Mouse (Mus musculus): Measurements from ENCODE around the gene Mink1.

GRCm38 (mm10) chr11:70663957-70664356, 101.3 kb downstream of the Mink1 start:
- no peak for TF ChIP-seq CTCF (IDR thresholded peaks at IDR 0.05; ENCODE audit: borderline replicate concordance, extremely low read depth, insufficient read depth, insufficient read length)
- no peak for TF ChIP-seq POLR2A (IDR thresholded peaks at IDR 0.05; ENCODE audit: borderline replicate concordance, extremely low read depth, insufficient read depth, insufficient read length, poor library complexity, severe bottlenecking)
